In the genomic region with DNA sequence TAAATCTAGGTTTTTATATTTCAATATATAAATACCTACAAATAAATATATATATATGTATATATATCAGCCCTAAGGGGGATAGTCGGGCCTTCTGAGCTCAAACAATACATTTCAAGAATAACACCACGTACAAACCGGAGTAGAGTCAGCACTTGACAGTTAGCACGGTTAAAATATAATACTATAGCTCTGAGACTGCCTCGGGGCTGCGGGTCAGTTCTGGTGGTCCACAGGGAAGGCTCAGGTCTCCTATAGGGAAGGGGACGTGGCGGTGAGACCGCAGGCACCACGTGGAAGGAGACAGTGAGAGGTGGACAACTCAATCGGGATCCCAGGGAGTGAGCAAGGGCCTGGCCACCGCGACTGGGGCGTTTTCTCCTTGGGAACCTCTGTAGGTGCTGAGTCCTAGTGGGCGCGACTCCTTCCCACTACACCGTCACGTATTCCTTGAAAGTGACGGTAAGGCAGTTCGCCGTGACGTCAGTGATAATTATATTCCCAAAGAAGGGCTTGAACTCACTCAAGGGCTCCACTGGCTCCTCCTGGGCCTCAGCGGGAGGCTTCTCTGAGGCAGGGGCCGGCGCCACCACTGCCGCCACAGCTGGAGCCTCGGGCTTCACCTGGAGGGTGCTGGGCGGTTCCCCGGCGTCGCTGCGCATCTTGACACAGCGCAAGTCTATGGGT, we compare ENCODE assay signal across 10 mouse cellular contexts. TPM values are rescaled to one million over a fixed set of nuclear protein-coding genes. Genes with fewer than 3 reads are reported as not detected.
A peak's percentile ranks its signal among the peaks of the same experiment; 100 is the strongest.
DNase-seq lines count a peak whose midpoint lies in the region; ATAC-seq and TF ChIP-seq lines count a peak whose summit lies in the region.
"Had no signal": no experiment of that assay in that cellular context is flagged by ENCODE, and none has a peak within 500 bp of the region (broad histone marks: within the 10 kb centered on the region; RNA-seq: fewer than 3 reads in every experiment).

No protein-coding gene starts in this region.

- no peak for TF ChIP-seq CTCF in G1E (IDR thresholded peaks at IDR 0.05; ENCODE audit: low read depth, low read length)

- H3K27ac ChIP-seq in hindbrain, embryonic 10.5 days, result no peak overlapping the region
- H3K27ac ChIP-seq in midbrain, embryonic 10.5 days (replicated peaks), result no peak overlapping the region; the same call in 1 of the 2 replicates
- H3K27ac ChIP-seq: liver, embryonic 15.5 days had no signal

- H3K4me1 ChIP-seq in G1E (ENCODE audit: insufficient read depth, low read depth, low read length), result no peaks in the 10 kb centered on the region
- peaks cover 73% of the 10 kb centered on the region for H3K4me1 ChIP-seq in hindbrain, embryonic 10.5 days (replicated peaks)
- peaks cover 77% of the 10 kb centered on the region for H3K4me1 ChIP-seq in midbrain, embryonic 10.5 days

- H3K36me3 ChIP-seq in G1E (replicated peaks), result no peaks in the 10 kb centered on the region
- H3K36me3 ChIP-seq in hindbrain, embryonic 10.5 days, result peaks cover 17% of the 10 kb centered on the region
- H3K36me3 ChIP-seq in midbrain, embryonic 10.5 days, result peaks cover 20% of the 10 kb centered on the region

- ATAC-seq in G1E (ENCODE audit: extremely low read depth, insufficient number of reproducible peaks, low FRiP score, poor library complexity, severe bottlenecking), result no peak
- ATAC-seq in activated CD4-positive, CD25-positive, alpha-beta regulatory T cell, adult 4 months, result no peak
- ATAC-seq: Patski had no signal

- peak overlapping the region; percentile 15; the same call in 1 of the 2 replicates for H3K4me3 ChIP-seq in G1E (ENCODE audit: low read depth, low read length)
- peak overlapping the region; percentile 29 for H3K4me3 ChIP-seq in hindbrain, embryonic 10.5 days
- H3K4me3 ChIP-seq in midbrain, embryonic 10.5 days, result peak overlapping the region; percentile 36
- H3K4me3 ChIP-seq: liver, embryonic 15.5 days had no signal

- 9% methylated on average over 33 of the region's 33 CpGs for WGBS in hindbrain, embryonic 10.5 days
- WGBS in midbrain, embryonic 10.5 days, result 7% methylated on average over 33 of the region's 33 CpGs

- no peaks in the 10 kb centered on the region for H3K27me3 ChIP-seq in G1E (ENCODE audit: insufficient read depth, low read length)
- peaks cover 85% of the 10 kb centered on the region for H3K27me3 ChIP-seq in hindbrain, embryonic 10.5 days (ENCODE audit: insufficient read depth, poor library complexity, severe bottlenecking)
- peaks cover 91% of the 10 kb centered on the region for H3K27me3 ChIP-seq in midbrain, embryonic 10.5 days (ENCODE audit: low read depth, poor library complexity, severe bottlenecking)
- H3K27me3 ChIP-seq: Patski had no signal

- H3K9me3 ChIP-seq in G1E (replicated peaks), result peaks cover 94% of the 10 kb centered on the region
- no peaks in the 10 kb centered on the region for H3K9me3 ChIP-seq in hindbrain, embryonic 10.5 days
- no peaks in the 10 kb centered on the region for H3K9me3 ChIP-seq in midbrain, embryonic 10.5 days (replicated peaks)
- H3K9me3 ChIP-seq: liver, embryonic 15.5 days had no signal

- intact Hi-C loops in left cerebral cortex, postnatal 25 days (cut with DNase I), result no loop called here

- DNase-seq in adrenal gland, adult 2 months, result peak; percentile 34
- no peak for DNase-seq in adrenal gland, postnatal 4 days (ENCODE audit: low spot score in 2 of 2)
- DNase-seq in G1E (ENCODE audit: low spot score), result no peak
- DNase-seq in hindbrain, embryonic 10.5 days (ENCODE audit: low spot score), result peak; percentile 25
- DNase-seq in midbrain, embryonic 10.5 days (ENCODE audit: low spot score), result peak; percentile 38
- no peak for DNase-seq in right cerebral cortex, adult 2 months (ENCODE audit: low spot score in 2 of 2)
- no peak for DNase-seq in left cerebral cortex, postnatal 25 days (ENCODE audit: low spot score in 2 of 2)

RNA-seq across cellular contexts. Expression of gene Cbx4, which starts 5.4 kb away (rescaled TPM):
- 100 to 1,000 TPM; 144 to 197 TPM for total RNA-seq in adrenal gland, adult 2 months (2021)
- polyA plus RNA-seq in adrenal gland, adult 2 months (2012; rRNA removed), result 89.0 and 127 TPM in 2 replicates
- 10 to 100 TPM; 69.7 to 76.8 TPM for total RNA-seq in adrenal gland, postnatal 4 days (2021)
- total RNA-seq in G1E (2014; fragmentation: Nextera tagmentation) (not detected in 2 replicates), G1E (2017) (not detected in 2 replicates)
- 0.03 and 0.08 TPM in 2 replicates for polyA plus RNA-seq in G1E (2012)
- polyA plus RNA-seq in hindbrain, embryonic 10.5 days (2016; fragmentation: Nextera tagmentation; extraction: Ambion mirVana), result 4.4 and 8.2 TPM in 2 replicates
- 5.1 and 7.1 TPM in 2 replicates for polyA plus RNA-seq in midbrain, embryonic 10.5 days (2016; fragmentation: Nextera tagmentation; extraction: Ambion mirVana)
- 1 to 10 TPM; 2.0 to 2.4 TPM for polyA plus RNA-seq in activated CD4-positive, CD25-positive, alpha-beta regulatory T cell, adult 4 months (2017; shearing (Covaris generic))
- 10 to 100 TPM; 59.5 to 66.2 TPM for total RNA-seq in left cerebral cortex, postnatal 25 days (2021)

RNA-seq across cellular contexts. Expression of gene Cbx8, which starts 39.8 kb away (rescaled TPM):
- 10 to 100 TPM; 16.3 to 22.9 TPM for total RNA-seq in adrenal gland, adult 2 months (2021)
- polyA plus RNA-seq in adrenal gland, adult 2 months (2012; rRNA removed), result 11.3 and 12.2 TPM in 2 replicates
- total RNA-seq in adrenal gland, postnatal 4 days (2021), result 10 to 100 TPM; 10.8 to 15.5 TPM
- total RNA-seq in G1E (2014; fragmentation: Nextera tagmentation), result not detected in 2 replicates
- not detected in 2 replicates for total RNA-seq in G1E (2017)
- not detected in 2 replicates for polyA plus RNA-seq in G1E (2012)
- polyA plus RNA-seq in hindbrain, embryonic 10.5 days (2016; fragmentation: Nextera tagmentation; extraction: Ambion mirVana), result 11.2 and 13.0 TPM in 2 replicates
- polyA plus RNA-seq in midbrain, embryonic 10.5 days (2016; fragmentation: Nextera tagmentation; extraction: Ambion mirVana), result 13.5 and 15.0 TPM in 2 replicates
- polyA plus RNA-seq in activated CD4-positive, CD25-positive, alpha-beta regulatory T cell, adult 4 months (2017; shearing (Covaris generic)), result 1 to 10 TPM; 5.3 to 7.5 TPM
- 10 to 100 TPM; 12.9 to 17.7 TPM for total RNA-seq in left cerebral cortex, postnatal 25 days (2021)

RNA-seq across cellular contexts. Expression of gene Cbx2, which starts 57.8 kb away (rescaled TPM):
- 1 to 10 TPM; 5.1 to 5.3 TPM for total RNA-seq in adrenal gland, adult 2 months (2021)
- 2.7 and 2.9 TPM in 2 replicates for polyA plus RNA-seq in adrenal gland, adult 2 months (2012; rRNA removed)
- 10 to 100 TPM in 1 of 2 experiments, 1 to 10 TPM in 1; 9.5 to 10.1 TPM for total RNA-seq in adrenal gland, postnatal 4 days (2021)
- total RNA-seq in G1E (2014; fragmentation: Nextera tagmentation) (not detected in 2 replicates), G1E (2017) (0.11 and 0.12 TPM in 2 replicates)
- polyA plus RNA-seq in G1E (2012), result not detected in 2 replicates
- polyA plus RNA-seq in hindbrain, embryonic 10.5 days (2016; fragmentation: Nextera tagmentation; extraction: Ambion mirVana), result 86.6 and 112 TPM in 2 replicates
- 108 and 110 TPM in 2 replicates for polyA plus RNA-seq in midbrain, embryonic 10.5 days (2016; fragmentation: Nextera tagmentation; extraction: Ambion mirVana)
- 1 to 10 TPM; 1.1 to 1.4 TPM for polyA plus RNA-seq in activated CD4-positive, CD25-positive, alpha-beta regulatory T cell, adult 4 months (2017; shearing (Covaris generic))
- total RNA-seq in left cerebral cortex, postnatal 25 days (2021), result 1 to 10 TPM; 2.6 to 3.0 TPM

Comparison
In these comparisons a context has a peak if more than half of its experiments do, and no peak if none do; other contexts are left out.
1. DNase-seq: peak in adrenal gland, adult 2 months (single experiment), hindbrain, embryonic 10.5 days (single experiment) and midbrain, embryonic 10.5 days (single experiment); none in adrenal gland, postnatal 4 days (0 of 2), G1E (single experiment), right cerebral cortex, adult 2 months (0 of 2) and left cerebral cortex, postnatal 25 days (0 of 2).
2. RNA of gene Cbx2, which starts 57.8 kb away (polyA plus RNA-seq): 108 to 110 TPM in midbrain, embryonic 10.5 days and 86.6 to 112 TPM in hindbrain, embryonic 10.5 days; 2.7 to 2.9 TPM in adrenal gland, adult 2 months, 1.1 to 1.4 TPM in activated CD4-positive, CD25-positive, alpha-beta regulatory T cell, adult 4 months and not detected in G1E; every median in the first group is over 10 times any median in the second.
3. Peak in every context shown above with its lines, with median percentiles within 50 percentile points of each other: H3K4me3 ChIP-seq.